Mouse (Mus musculus) lung, postnatal 25 days (tissue): Measurements from ENCODE around the gene Gm12185.
"Not testable (repeated sequence)": the region's sequence is repeated elsewhere in the genome, so short reads cannot be mapped to it uniquely, and the experiment has no call there.

Source experiments
- DNase-seq: peaks from one replicate; pipeline ENCODE4 v3.0.0; 2022; ENCODE audit warnings: low spot score

Gene Gm12185

GRCm38 (mm10) chr11:48918380-48918779 is 73.6 kb downstream of the Gm12185 start:
- no peak for DNase-seq

DNA sequence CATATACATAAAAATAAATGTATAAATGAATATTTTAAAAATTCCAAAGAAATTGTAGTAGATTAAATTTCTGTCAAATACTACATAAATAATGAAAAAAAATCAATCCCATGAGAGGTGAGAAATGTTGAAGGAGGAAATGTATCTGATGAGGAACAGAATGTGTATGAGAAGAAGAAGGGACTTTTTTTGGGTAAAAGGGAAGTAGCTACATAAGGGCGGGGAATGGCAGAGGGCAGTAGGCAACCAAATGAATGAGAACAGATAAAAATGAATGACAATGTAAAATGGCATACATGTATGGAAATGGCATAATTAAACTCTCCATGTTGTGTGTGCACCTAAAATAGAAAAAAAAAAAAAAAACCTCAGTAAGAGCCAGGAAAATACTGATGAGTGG is 78.4 kb downstream of the Gm12185 start:
- DNase-seq, result no peak

DNA sequence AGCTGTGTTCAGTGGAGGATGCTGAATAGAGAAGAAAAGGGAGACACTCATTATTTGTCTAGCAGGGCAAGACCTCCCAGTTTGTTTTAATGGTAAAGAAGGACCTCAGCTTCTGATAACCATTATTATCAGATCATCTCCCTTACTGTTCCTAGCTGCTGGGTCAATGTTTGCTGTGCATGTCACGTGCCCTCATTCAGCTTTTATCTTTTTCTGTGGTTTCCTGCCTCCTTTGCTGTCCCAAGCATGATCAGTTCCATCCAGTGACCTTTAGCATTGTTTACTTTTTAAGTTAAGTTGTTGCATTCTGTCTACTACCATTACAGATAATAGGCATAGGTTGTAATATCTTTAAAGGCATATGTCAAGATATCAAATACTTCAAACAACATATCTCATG is 83.6 kb downstream of the Gm12185 start:
- DNase-seq, result no peak

- DNase-seq, result peak; percentile 30
These were observed 90.0 kb downstream of the Gm12185 start, which contains the start of gene Gm5431 for GRCm38 (mm10) chr11:48902021-48902420. Gm5431 (minus strand) TSS chr11:48902214.

GRCm38 (mm10) chr11:48901567-48901930 is 90.5 kb downstream of the Gm12185 start:
- DNase-seq, result not testable (repeated sequence)

GRCm38 (mm10) chr11:48900654-48901566 is 91.1 kb downstream of the Gm12185 start:
- DNase-seq, result peak; percentile 10

GRCm38 (mm10) chr11:48898812-48899431 is 93.1 kb downstream of the Gm12185 start:
- DNase-seq, result no peak

DNA sequence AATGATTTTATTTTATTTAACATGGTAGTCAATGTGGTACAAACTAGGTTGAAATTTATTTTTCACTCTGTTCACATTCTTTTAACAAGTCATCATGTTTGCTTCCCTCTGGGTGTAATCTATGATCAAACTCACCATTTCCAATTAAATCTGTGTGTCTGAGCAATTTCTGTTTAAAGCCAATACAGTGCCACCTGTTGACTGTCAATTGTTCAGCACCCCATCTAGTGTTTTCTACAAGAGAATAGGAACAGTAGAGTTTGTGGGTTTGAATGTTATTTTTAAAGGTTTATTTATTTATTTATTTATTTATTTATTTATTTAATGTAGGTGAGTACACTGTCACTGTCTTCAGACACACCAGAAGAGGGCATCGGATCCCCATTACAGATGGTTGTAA is 115.3 kb downstream of the Gm12185 start:
- DNase-seq, result no peak

GRCm38 (mm10) chr11:48875343-48875837 is 116.6 kb downstream of the Gm12185 start:
- not testable (repeated sequence) for DNase-seq

DNA sequence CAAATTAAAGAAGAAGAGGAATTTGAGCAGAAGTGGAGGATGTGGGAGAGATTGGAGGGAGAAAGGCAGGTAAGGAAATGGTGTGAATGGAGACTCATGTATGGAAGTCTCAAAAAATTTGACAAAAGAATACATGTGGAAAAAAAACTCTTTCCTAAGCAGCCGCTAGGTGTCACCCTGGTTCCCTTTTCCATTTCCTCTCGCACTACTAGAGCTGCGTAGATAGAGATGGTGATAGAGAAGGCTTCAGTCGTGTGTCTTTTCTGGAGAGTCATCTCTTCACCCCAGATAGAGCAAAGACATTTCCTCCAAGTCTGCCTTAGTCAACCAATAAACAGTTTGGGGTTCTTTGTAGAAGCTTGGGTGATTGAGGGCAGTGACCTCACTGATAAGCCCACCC is 117.6 kb downstream of the Gm12185 start:
- peak; percentile 70 for DNase-seq

DNA sequence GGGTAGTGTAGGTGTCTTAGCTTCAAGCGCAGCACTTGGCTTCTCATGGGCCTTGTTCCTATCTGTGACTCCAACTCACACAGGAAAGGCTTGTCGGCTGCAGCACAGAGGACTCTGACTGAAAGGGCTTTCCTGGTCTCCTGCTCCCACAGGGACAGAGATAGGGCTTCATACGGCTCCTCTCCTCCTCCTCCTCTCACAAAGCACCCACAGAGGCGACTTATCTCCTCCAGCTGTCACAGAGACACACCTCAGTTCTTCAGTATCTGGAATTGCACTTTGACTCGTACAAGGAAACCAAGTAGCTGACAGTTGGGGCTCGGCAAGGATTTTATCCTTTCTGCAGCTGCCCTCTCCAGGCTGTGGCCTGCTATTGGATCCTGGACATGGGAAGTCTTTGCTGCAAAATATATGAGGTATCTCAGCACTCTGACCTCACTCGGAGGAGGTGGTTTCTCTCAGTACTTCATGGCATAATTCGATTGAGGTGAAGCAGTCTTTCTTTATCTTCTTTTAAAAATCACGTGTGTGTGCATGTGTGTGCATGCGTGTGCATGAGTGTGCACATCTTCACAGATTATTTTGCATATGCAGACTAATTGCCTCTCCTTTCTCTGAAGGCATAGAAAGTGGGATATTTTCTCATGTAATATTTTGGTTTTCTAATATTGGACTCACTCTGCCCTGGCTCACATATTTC is 118.3 kb downstream of the Gm12185 start:
- no peak for DNase-seq

GRCm38 (mm10) chr11:48872695-48873300 is 119.2 kb downstream of the Gm12185 start:
- DNase-seq, result no peak

DNA sequence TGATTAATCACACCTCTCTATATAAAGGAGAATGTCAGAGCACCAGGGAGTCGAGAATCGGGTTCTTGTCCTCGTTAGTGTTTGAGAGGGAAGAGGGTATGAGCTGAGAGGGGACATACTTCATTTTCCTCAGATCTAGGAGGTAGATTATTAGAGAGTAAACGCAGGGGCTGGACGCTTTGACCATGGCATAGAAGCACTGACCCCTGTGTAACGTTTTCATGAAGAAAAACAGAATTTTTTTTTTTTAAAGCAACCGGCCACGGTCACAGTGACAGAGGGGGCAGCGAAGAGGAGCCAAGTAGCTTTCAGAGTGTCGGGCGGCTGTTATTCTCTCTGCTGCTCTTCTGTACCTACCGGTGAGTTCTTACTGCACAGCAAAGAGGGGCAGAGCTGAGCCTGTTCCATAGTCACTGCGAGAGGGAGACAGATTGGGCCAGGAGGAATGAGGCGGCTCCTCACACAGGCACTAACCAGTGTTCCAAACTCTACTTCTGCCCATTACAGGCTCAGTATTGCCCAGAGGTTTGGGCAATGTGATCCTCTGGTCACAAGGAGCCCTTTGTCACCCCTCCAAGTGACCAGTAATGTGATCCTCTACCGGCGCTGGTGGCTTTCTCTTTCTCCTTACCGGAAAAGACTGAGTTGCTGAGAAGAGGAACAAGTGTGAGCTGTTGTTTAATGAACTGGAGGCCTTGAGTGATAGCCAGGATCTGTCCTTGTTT is 120.0 kb downstream of the Gm12185 start:
- peak; percentile 64 for DNase-seq

DNA sequence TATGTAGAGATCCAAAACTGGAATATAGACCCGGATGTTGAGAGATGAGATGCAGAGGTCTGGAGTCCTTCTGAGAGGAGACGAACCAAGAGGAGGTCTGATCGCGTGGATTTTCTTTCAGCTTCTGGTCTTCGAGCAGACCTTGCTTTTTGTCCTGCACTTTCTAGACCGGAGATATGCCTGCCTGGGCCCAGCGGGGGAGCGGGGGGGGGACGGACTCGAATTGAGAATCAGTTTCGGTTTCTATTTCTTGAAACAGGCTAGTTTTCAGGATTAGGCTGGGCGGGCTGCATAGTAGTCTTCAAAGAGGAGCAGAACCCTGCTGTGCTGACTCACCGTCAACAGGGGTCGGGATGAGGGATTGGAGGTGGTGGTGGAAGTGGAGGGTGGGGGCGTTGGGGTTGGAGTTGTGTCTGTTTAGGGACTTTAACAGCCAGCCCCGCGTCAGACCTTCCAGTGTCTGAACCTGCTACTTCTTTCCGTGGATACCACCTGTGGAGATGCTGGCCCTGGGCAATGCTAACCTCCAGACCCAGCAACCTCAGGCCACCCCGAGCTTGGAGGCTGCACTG is 120.7 kb downstream of the Gm12185 start, which contains the start of gene Irgm1:
TSS of gene Irgm1 (minus strand) at position 483 of the 572 bp plus-strand sequence.
- DNase-seq, result peak; percentile 81

- DNase-seq, result no peak
These were observed 121.2 kb downstream of the Gm12185 start for GRCm38 (mm10) chr11:48870781-48871180.

GRCm38 (mm10) chr11:48869380-48870110 is 122.5 kb downstream of the Gm12185 start:
- DNase-seq, result no peak

DNA sequence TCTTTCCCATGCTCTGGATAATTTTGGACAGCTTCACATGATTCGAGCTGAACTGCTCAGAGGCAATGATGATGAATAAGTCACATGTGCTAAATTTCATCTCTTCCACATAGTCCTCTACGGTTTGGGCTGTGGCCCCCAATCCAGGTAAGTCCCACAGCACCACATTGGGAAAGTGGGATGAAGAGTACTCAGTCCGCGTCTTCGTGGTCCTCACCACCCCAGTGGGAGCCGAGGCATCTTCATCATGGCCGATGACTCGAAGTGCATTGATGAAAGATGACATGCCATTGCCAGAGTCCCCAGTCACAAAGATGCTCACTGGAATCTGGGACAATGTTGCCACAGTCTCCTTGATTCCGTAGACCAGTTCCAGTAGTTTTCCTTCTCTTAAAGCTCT is 125.5 kb downstream of the Gm12185 start:
- DNase-seq, result no peak

DNA sequence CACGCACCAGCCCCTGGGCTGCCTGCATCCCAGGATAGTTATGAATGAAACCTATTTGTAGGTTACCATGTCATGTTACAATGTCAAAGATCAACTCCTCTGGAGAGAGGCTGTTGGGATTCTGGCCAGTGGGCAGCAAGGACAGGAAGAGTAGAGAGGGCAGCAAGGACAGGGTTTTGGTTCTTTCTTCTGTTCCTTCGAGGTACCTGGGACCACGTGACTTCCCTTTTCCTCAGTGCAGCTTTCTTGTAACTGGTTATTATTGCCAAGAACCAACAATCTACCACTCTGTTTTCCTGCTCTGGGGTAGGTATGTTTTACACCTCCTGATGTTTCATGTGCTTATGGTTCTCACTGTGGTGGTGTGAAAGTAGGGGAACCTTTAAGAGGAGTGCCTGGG is 128.2 kb downstream of the Gm12185 start:
- DNase-seq, result no peak

DNA sequence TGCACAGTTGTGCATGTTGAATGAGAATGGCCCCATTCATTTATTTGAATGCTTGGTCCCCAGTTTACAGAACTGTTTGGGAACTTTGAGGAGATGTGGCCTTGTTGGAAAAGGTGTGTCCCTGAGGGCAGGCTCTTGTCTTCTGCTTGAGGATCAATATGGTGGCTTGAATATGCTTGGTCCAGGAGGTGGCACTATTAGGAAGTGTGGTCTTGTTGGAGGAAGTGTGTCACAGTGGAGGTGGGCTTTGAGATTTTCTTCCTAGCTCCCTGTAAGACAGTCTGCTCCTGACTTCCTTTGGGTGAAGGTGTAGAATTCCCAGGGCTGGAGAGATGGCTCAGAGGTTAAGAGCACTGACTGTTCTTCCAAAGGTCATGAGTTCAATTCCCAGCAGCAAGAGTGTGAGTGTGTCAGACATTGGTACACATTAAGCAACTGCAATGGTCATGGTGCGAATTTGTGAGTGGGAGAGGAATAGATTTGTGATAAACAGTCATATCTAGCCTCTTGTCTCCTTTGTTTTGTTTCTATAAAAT is 129.2 kb downstream of the Gm12185 start:
- no peak for DNase-seq

GRCm38 (mm10) chr11:48859014-48859413 is 133.0 kb downstream of the Gm12185 start:
- DNase-seq, result peak; percentile 74
